In the genomic region with DNA sequence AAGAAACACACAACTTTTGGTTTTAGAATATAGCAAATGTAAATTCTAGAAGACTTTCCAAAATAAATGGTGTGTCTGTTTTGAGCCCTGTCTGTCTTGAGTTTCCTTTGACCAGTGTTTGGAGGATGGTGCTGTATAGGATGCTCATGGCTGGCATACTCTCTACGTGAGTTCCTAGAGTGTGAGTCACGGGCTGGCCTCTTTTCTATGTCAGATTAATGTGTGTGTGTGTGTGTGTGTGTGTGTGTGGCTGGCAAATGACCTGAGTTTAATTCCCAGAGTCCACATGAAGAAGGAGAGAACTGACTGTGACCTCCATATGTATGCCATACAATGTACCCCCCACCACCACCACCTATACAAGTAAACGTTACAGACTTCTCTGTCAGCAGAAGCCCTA, we compare ENCODE assay signal across 17 mouse cellular contexts.
"Had no signal": no experiment of that assay in that cellular context is flagged by ENCODE, and none has a peak within 500 bp of the region (broad histone marks: within the 10 kb centered on the region; RNA-seq: fewer than 3 reads in every experiment).

No protein-coding gene starts in this region.

- H3K9me3 ChIP-seq: neural tube, embryonic 12.5 days; neural tube, embryonic 13.5 days; neural tube, embryonic 15.5 days; stomach, embryonic 15.5 days had no signal

- H3K9ac ChIP-seq: neural tube, embryonic 12.5 days; neural tube, embryonic 13.5 days; neural tube, embryonic 15.5 days; stomach, embryonic 15.5 days had no signal

- H3K4me3 ChIP-seq: neural tube, embryonic 12.5 days; neural tube, embryonic 13.5 days; neural tube, embryonic 15.5 days; stomach, embryonic 15.5 days had no signal

- H3K27ac ChIP-seq: neural tube, embryonic 12.5 days; neural tube, embryonic 13.5 days; neural tube, embryonic 15.5 days; stomach, embryonic 15.5 days; stomach, postnatal 0 days had no signal

- H3K27me3 ChIP-seq: neural tube, embryonic 12.5 days; neural tube, embryonic 13.5 days; neural tube, embryonic 15.5 days; stomach, embryonic 15.5 days had no signal

- H3K4me1 ChIP-seq: neural tube, embryonic 12.5 days; neural tube, embryonic 13.5 days; neural tube, embryonic 15.5 days; stomach, embryonic 15.5 days had no signal

- DNase-seq: retina, postnatal 1 day; right cerebral cortex, adult 18-20 months; right cerebral cortex, postnatal 14 days; right cerebral cortex, postnatal 25 days; right cerebral cortex, postnatal 4 days; spleen, adult 18-20 months; thymus, adult 18-20 months; thymus, adult 2 months; thymus, postnatal 14 days; thymus, postnatal 25 days; thymus, postnatal 36 days; thymus, postnatal 4 days had no signal

- H3K4me2 ChIP-seq: neural tube, embryonic 12.5 days; neural tube, embryonic 13.5 days; neural tube, embryonic 15.5 days; stomach, embryonic 15.5 days had no signal
